Mouse (Mus musculus): Measurements from ENCODE around the gene Adipor2.

Adipor2 gene

DNA sequence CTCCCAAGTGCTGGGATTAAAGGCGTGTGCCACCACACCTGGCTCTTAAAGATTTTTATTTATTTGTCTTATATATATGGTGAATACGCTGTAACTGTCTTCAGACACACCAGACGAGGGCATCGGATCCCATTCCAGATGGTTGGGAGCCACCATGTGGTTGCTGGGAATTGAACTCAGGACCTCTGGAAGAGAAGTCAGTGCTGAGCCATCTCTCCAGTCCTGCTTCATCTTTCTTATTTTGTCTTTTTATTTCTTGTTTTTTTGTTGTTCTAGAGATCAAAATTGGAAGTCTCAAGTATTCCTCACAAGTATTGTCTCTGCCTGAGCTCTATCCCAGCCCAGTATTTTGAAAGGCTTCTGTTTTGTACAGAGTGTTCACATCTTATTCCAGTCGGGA, 2.9 kb upstream of the Adipor2 start:
- no peak for DNase-seq (ENCODE audit: low spot score)

DNA sequence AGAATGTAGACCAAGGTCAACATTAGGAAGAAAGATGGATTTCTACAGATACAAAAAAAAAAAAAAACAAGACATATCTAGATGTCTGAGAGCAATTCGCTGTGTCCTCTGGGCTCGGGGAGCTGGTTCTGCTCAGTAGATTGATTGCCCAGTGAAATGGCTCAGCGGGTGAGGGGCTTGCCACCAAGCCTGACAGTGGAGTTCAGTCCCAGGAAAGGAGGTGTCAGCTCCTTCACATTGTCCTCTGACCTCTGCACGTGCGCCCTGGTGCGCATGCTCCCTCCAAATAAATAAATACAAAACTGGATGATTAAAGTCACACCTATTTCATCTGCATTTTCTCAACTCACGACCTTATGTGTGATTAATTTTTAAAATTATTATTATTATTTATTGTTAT, 1.9 kb upstream of the Adipor2 start:
- DNase-seq (ENCODE audit: low spot score) = no peak

DNA sequence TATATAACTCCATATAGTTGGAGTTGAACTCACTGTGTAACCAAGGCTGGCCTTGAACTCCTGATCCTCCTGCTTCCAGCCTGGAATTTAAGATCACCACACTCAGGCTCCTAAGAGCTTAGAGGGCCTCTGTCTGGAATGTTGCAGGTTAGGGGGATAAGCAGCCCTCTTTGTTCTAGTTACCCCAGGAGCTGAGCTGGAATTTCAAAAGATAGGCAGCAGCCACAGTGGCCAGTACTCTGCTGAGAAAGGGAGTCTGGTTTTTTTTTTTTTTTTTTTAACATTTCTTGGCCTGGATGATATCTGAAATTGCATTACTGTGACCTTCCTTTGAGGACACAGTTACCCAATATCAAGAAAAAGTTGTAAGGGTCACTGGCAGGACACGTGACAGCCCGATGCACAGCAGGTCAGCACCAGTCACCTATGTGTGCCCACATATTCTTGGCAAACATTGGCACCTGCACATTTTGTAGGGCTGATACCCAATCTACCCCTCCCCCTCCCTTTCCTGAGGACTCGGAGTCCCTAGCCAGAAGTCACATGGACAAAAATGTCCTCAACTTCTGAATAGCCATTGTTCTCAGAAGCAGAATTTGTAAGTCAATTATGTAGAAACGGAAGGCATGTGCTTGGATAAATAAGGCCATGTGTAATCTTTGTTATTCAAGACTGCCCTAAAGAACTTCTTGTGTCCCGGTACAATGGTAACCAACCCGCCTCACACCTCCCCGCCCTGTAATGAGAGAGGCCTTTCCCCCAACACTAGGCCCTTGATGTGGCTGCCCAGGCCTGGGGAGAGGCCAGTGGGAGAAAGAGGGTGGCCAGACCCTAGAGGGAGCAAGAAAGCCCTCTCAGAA, 1.1 kb upstream of the Adipor2 start:
- peak; percentile 64 for DNase-seq (ENCODE audit: low spot score)

DNA sequence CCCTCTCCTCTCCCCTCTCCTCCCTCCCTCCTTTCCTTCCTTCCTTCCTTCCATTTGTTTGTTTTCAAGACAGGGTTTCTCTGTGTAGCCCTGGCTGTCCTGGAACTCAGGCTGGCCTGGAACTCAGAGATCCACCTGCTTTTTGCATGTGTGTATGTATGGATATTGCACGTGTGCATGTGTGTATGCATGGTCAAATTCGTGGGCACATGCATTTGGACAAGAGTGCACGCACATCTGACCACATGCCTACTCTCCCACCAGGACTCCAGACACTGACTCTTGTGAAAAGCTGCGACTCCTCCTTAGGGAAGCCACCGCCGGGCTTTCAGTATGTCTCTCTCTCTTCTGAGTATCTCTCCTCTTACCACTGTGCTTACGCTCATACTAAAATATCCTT, 317 bp upstream of the Adipor2 start:
- DNase-seq (ENCODE audit: low spot score) = no peak

DNA sequence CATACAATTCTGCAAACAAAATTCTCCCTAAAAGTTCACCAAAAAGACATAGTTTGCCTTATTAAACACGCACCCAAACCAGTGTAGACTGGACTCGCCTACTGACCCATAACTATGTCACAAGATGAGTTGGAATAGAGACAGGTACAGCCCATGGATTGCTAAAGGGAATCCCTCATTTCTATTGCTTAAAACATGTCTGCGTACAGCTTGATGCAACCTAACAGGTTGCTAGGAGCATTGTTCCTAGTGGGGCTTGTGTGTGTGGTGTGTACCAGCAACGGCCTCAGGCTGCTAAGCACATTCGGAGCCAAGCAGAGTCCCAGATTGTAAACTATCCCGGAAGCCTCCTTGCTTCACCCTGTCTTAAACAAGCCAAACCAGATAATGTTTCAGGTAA, 861 bp downstream of the Adipor2 start:
- DNase-seq (ENCODE audit: low spot score) = no peak

DNA sequence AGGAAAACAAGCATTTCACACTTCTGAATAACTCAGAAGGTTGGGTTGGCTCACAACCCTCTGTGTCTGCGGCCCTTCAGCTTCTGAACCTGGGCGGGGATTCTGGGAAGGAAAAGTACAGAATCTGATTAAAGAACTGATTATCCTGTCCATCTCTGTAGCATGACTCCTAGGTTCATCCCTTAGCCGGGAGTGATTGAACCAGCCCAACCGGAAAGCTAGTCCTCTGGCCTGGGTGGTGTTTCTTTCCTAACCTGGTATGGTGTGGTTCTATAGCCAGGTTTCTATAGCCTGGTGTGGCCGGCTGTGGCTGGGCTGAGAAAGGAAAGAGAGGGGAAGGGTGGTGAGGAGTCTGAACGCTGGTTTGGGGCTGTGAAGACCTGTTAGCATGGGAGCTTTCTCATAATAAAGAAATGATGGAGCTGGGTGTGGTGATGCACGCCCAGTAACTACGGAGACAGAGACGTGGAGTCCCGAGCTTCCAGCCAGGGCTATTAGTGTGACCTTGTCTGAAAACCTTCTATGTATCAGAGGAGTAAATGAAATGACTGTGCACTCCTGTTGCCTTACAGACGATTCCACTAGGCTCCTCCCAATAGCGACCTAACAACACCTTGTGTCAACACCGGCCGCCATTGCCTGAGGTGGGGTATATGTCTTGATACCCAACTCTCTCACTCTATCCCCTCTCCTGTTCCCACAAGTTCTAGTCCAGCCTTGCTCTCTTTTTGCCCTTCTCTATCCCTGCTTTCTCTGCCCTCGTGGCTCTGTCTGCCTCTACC, 3.1 kb downstream of the Adipor2 start:
- no peak for DNase-seq (ENCODE audit: low spot score)

DNA sequence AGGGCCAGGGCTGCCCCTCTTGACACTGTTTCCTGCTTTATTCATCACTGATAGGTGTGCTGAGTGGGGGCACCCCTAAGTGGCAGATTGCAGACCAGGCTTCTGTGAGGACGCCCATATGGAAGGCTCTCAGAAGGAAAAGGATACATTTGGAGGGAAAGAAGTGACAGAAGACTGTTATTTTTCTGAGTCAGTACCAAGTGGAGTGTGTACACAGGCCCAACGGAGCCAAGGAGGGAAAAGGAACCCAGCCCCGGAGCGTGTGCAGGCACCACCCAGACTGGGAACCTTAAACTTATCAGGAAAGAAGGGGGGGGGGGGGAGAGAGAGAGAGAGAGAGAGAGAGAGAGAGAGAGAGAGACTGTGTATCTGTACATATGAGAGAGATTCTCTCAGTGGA, 4.9 kb downstream of the Adipor2 start:
- no peak for DNase-seq (ENCODE audit: low spot score)

DNA sequence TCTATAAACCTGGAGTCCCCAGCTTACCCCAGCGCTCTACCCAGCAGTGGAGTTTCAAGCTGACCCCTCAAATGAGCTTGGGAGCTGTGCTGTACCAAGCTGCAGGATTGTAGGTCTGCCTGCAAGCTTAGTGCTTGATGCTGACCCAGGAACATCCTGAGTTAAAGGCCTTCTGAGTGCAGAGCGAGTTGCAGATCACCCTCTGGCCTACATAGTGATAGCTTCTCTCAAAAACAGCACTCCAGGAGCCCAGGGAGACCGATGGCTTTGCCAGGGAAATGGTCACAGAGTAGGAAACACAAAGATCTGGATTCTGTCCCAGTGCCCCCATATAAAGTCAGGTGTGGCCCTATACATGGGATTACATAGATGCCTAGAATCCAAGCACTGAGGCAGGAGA, 6.0 kb downstream of the Adipor2 start:
- no peak for DNase-seq (ENCODE audit: low spot score)

DNA sequence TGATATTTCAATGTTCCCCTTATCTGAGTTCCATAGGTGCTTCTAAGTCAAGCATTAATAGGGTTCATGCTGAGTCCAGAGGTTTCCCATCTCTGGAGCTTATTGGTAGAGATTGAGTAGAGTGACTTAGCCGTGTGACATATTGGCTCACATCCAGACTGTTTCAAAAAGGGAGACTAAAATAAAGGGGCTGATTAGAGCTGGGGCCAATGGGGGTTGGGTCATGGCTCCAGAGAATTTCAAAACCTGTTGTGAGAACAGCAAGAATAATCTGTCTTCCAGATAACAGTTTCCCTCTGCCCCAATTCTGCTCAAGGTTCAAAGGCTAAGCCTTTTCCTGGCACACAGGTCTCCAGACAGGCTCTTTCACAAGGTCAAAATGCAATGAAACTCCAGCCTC, 7.7 kb downstream of the Adipor2 start:
- DNase-seq (ENCODE audit: low spot score) = no peak

DNA sequence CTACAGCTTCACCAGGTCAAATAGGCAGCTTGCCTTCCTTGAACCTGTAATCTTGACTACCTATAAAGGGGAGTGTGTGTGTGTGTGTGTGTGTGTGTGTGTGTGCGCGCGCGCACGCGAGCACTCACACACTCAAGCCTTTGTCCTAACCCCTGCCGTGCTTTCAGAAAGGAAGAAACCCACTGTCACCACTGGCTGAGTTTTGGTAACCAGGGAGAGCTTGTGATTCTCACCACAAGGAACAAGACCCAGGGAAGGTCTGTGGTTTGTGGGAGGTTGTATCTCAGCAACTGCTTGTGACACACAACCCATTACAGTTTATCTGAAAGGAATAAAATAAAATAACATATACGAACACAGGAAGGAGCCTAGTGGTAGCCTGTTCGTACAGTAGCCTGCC, 8.9 kb downstream of the Adipor2 start:
- no peak for DNase-seq (ENCODE audit: low spot score)

DNA sequence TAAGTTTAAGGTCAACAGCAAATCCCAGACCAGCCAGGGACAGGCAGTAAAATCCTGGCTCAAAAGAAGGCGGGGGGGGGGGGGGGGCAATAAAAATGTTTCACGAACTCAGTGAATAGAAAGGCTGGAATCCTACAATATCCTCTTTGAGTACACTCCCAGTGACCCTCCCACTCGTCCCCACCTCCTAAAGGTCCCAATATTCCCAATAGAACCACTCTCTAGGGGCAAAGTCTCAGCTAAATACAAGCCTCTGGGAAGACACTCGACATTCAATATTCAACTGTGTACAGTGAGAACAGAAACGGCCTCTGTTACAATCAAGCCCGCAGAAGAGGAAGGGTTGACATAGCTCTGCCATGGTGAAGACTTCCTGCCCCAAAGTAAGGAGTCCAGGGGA, 9.7 kb downstream of the Adipor2 start:
- DNase-seq (ENCODE audit: low spot score) = no peak

DNA sequence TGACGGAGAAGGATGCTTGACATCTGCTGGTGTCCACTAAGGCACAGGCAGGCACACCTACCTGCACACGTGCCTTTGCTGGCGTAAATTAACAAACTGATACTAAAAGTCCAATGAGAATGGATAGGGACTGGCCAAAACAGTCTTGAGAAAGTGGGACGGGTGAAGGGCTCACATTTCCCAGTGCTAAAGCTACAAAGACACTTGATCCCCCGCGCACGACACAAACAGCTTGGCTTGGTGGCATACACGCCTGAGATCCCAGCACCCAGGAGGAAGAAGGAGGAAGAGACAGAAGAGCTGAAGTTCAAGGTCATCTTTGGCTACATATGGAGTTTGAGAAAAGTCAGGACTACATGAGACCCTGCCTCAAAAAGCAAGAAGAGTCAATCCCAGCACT, 11.0 kb downstream of the Adipor2 start:
- DNase-seq (ENCODE audit: low spot score) = no peak

DNA sequence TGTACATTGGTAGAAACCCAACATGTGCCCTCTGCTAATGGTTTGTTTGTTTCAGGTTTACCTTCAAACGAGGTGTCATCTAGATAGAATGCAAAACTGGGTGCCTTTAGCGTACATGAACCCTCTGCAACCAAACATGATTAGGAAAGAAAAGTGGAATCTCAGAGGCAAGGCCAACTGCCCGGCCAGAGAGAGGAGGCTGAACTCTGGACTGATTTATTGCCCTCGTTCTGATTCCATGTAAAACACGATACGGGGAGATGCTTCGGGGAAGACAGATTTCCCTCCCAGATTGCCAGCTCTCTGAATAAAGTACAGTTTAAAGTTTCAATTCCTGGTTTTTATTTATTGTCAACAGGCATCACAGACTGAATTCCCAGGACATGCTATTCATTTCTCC, 12.2 kb downstream of the Adipor2 start:
- no peak for DNase-seq (ENCODE audit: low spot score)

DNA sequence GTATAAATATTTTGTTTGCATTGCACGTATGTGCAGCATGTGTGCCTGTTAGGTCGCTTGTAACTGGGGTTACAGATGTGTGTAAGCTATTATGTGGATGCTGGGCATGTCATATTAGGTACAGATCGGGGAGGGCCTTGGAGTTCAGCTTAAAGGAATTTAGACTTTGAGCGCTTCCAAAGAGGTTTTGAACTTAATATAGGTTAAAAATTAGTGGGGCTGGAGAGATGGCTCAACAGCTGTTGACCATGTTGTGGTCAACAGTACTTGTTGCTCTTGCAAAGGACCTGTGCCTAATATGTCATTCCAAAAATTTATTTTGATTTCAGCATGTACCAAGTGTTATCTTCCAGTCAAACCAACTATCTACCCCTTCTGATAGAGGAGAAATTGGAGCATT, 12.7 kb downstream of the Adipor2 start:
- DNase-seq (ENCODE audit: low spot score) = no peak

DNA sequence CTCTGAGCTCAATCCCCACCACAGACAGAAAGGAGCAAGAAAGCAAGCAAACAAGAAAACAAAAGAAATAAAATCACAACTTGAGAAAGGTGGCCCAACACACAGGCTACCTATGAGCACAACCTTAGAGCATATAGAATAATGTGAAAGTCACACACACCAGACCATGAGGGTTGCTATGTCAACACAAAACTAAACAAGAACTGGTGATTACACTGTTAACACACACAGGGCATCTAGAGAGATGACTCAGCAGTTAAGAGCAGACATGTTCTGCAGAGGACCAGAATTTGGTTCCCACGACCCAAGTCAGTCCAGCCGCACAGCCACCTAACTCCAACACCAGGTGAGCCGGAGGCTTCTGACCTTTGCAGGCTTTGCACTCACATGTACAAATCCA, 14.5 kb downstream of the Adipor2 start:
- no peak for DNase-seq (ENCODE audit: low spot score)

DNA sequence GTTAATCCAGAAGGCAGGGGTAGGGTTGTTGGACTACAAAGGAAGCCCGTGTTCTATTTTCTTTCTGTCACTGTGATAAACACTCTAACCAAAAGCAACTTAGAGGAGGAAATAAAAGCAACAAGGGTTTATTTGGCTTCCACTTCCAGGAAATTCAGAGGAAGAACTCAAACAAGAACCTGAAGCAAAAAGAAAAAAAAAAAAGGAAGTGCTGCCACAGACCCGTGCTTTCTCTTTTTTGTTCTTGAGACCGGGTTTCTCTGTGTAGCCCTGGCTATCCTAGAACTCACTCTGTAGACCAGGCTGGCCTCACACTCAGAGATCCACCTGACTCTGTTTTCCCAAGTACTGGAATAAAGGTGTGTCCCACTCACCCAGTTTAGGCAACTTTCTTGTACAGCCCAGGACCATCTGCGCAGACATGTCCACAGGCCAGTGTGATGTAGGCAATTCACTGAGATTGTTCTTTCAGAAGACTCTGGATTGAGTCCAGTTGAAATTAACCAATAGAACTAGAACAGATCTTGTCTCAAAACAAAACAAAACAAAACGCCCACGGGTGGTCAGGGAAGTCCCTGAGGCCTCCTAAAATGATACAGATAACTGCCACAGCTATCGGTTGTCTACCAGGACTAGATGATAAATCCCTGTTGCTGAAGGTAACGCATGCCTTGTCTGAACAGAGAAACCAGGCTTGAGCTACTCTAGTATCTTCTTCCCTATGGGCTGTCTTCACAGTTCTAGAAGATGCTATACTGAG, 15.8 kb downstream of the Adipor2 start:
- DNase-seq (ENCODE audit: low spot score) = no peak

DNA sequence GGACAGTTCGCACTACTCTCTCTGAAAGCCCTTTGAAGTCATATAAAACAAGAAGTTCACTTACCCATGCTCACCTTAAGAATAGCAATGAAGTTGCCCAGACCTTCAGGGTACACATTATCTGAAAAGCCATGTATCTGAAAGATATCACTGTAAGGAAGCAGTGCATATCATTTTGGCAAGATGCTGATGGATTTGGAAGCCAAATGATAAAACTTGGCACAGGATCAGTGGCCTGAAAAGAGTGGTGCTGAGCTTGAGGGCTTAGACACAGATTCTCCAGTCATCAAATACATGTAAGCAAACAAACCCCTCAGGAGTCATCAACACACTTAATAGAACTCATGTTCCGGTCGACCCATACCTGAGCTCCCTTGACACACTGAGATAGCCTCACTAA, 16.9 kb downstream of the Adipor2 start:
- DNase-seq (ENCODE audit: low spot score) = no peak

DNA sequence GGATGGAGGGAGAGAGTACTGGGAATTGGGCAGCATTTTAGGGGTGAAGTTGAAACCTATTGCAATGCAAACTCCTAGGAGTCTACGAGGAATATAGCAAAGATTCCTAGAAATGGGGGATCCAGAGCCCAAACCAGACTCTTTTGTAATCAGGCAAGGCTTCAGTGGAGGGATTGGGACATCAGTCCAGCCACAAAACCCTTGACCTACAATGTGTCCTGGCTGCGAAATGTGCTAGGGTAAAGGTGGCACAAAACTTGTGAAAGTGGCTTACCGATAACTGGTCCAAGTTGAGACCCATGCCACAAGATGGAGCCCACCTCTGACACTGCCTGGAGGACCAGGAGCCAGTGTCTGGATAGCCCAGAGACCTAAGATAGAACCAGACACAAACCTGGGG, 18.1 kb downstream of the Adipor2 start:
- DNase-seq (ENCODE audit: low spot score) = no peak

DNA sequence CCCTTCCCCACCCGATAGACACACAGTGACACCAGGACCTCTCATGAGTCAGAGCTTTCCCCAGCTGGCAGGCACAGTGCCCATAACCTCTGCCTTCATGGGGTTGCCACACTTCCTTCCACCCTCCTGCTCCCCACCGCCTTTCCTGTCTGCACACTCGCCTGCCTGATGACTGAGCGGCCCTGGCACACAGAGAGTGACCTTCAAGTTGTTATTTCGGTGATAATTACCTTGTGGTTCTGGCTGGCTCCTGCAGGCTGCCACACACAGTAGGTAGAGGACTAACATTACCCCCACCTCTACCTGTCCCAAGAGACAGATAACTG, 21.2 kb downstream of the Adipor2 start:
- no peak for DNase-seq (ENCODE audit: low spot score)

DNA sequence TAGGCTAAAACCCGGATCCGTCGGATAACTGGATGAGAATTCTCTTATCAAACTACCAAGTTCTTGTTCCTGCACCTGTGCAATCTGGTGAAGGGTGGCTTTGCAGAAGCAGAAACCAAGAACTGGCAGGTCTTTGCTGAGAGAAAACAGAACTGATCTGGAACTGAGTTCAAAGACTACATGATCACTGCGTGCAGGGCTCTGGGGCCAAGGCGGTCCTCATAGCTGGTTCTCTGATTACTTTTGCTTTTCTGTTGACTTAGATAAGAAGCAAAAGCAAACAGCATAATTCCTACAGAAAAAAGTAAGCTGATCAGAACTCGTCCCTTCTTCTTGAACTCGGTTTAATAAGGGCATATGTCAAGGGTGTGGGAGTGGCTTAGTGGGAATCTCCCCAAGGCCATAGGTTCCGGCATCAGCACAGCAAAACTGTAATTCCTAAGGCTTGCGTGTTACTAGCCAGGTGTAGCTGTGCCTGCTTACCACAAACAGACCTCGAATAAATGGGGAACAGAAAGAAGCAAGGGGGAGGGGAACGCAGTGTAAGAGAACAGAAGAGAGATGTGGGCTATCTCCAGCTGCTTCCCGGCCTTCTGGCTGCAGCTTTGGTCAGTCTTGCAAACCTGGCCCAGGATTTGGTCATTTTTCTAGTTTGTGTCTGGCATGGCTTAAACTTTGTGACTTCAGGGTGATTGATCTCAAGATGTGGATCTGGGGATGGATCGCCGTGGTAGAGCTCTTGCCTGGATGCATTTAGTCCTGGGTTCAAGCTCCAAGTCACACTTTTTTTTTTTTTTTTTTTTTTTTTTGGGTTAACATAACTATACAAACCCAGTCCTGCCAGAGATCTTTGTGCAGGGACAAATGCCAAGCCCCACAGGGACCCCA, 21.8 kb downstream of the Adipor2 start:
- DNase-seq (ENCODE audit: low spot score) = no peak

DNA sequence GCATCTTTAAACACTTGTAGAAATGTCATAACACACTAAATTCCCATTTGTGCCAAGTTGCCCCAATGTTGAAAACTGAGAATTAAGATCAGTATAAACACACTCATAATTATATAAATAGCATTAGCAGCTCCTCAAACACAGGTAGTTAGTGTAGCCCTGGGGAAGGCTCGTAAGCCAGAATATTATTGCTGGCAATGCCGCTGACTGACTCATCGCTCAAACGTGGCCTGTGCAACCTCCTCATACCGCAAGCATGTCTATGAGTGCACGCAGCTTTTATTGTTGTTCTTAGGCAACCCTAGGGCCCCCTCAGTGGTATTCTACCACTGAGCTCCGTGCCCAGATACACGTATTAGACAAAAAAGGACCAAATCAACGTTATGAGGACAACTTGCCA, 24.7 kb downstream of the Adipor2 start:
- DNase-seq (ENCODE audit: low spot score) = no peak

DNA sequence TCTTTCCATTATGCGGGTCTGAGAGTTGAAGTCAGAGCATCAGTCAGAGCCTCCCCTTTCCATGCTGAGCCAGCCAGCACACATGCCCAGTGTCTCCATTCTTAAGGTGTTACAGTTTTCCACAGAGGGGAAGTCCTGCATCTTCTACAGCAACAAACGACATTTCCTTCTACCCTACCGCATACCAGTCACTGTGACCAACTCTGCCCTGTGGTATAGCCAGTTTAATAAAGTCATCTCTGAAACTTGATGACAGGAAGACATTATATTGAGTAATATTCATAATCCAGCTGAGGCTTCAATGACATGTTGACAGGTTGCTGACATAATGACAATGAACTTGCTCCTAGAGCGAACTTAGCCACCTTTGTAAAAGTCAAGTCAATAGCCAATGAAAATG, 26.8 kb downstream of the Adipor2 start:
- DNase-seq (ENCODE audit: low spot score) = no peak
